Mouse (Mus musculus) erythroid progenitor cell, adult 5-6 weeks (primary cell): ENCODE measurements at regions not wholly inside any gene's neighbourhood (a gene's known extent, or its start where the extent isn't known, plus 50 kb on each side); places are given as distances from the start of the nearest gene placed in this dataset.

Experiments used
- ATAC-seq: replicated peaks from 2 replicates; pipeline ENCODE4 v1.8.0; 2016; ENCODE audit warnings: moderate number of reproducible peaks, mild to moderate bottlenecking, moderate TSS enrichment, inconsistent platforms; ENCODE audit not compliant: poor library complexity, low FRiP score, severe bottlenecking

DNA sequence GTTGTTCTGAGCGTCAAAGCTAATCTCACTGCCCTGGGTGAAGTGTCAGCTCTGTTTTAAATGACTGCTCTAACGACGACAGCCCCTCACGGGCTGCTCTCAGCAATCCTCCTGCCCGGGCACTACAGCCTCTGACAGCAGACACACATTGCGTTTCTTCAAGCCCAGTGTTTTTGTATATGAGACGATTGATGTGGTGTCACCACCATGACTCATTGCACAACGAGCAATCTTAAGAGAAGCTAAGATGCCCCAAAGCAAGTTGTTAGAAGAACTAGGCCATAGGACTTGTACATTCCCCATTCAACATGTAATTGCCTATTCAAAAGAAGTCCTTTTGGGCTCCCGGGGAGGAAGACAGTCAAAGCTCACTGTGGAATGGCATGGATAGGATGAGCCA lies 81.3 kb upstream of the Btg1 start:
- ATAC-seq: no peak

DNA sequence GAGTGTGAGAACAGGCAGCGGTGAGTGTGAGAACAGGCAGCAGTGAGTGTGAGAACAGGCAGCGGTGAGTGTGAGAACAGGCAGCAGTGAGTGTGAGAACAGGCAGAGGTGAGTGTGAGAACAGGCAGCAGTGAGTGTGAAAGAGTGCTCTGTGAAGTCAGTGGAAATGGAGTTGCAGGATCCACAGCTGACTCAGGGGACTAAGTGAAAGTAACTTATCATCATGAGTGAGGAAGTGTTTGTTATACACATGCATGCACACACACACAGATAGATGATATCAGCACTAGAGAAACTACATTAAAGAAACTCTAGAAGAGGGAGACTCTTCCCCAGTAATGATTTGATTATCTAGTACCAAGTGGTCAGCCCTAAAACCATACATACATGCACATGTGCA lies 76.0 kb upstream of the Btg1 start:
- ATAC-seq: no peak

- no peak for ATAC-seq
These were observed 71.5 kb upstream of the Btg1 start for GRCm38 (mm10) chr10:96545312-96545711.

DNA sequence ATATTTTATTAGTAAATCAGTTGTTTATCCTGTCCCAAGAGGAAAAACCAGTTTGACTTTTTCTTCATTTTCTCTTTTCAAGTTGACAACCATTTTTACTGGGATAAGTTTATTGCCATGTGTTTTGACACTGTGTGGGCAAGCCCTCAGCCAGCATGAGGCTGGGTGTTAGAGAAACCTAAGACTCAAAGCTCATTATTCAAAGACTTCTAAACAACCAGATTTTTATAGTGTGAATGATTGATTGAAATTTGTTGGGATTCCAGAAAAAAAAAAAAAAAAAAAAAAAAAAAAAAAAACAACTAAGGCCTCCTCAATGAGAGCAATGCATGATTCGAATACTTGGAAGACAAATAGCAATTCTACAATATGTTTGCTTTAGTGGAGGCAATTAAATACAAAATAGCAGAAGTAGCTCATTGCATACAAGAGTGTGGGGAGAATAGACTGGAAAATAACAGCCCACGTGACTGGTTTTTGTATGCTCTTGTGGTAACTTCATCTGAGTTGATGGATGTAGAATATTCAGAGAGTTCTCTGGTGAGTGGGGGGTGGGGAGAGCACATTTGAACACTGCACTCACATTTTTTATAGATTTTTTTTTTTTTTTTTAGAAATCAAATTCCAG lies 70.9 kb upstream of the Btg1 start:
- no peak for ATAC-seq

GRCm38 (mm10) chr10:96549651-96550050 lies 67.2 kb upstream of the Btg1 start:
- ATAC-seq: no peak

GRCm38 (mm10) chr10:96550266-96550665 lies 66.5 kb upstream of the Btg1 start:
- ATAC-seq: no peak

DNA sequence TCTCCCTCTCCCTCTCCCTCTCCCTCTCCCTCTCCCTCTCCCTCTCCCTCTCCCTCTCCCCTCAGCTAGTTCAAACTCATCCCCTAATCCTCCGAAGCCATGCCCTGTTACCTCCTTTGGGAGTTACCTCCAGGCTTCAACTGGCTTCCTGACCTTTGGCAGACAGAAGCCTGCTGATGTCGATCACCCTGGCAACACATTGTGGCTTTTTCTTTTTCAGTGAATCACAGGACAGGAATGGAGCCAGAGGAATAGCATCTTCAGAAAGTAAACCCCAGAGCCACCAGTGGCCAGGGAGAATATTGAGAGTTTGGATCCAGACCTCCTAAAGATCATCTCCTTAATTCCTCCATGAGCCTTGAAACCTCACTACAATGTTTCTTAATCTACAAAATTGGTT lies 59.5 kb upstream of the Btg1 start:
- no peak for ATAC-seq

DNA sequence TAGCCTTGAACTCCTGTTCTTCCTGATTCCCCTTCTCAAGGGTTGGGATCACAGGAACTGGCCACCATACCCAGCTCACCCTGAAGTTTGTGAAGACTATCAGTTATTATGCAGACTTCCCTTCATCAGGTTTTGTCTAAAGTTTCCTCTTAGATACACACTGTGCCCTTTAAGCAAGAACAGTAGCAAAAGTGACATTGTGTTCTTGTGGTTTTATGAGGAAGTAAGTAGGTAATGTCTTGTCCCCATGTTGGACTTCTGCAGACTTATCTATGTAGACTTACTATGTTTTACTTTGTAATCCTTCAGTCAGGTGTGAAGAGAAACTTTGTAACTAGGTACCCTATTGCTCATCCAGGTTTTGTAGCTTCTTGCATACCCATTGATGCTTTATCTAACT lies 51.5 kb upstream of the Btg1 start:
- no peak for ATAC-seq
